Mouse (Mus musculus): ENCODE measurements around the gene Carmil3.

Carmil3 gene

GRCm38 (mm10) chr14:55495509-55496240 lies 5.2 kb downstream of the Carmil3 start:
- DNase-seq: no peak

GRCm38 (mm10) chr14:55496761-55497448 lies 6.5 kb downstream of the Carmil3 start:
- no peak for DNase-seq

GRCm38 (mm10) chr14:55497449-55497821 lies 7.0 kb downstream of the Carmil3 start:
- peak; percentile 87 for DNase-seq

DNA sequence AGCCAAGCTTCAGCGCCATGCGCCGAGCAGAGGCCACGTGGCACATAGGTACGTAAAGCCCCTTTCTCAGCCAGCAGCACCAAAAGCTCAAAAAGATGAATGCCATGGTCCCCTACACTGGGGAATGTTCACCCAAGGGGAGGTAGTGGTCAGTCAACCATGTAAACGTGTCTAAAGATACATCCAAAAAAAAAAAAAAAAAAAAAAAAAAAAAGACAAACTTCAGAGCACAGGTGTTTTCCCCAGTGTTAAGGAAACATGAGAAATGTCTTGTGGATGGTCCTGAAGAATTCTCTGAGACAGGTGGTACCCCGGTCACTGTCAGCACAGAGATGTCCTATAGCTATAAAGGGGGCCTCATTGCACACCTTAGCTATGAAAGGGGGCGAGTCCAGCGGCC lies 15.2 kb downstream of the Carmil3 start:
- DNase-seq: no peak

- no peak for DNase-seq
Observed at GRCm38 (mm10) chr14:55507801-55508200, 17.4 kb downstream of the Carmil3 start.

DNA sequence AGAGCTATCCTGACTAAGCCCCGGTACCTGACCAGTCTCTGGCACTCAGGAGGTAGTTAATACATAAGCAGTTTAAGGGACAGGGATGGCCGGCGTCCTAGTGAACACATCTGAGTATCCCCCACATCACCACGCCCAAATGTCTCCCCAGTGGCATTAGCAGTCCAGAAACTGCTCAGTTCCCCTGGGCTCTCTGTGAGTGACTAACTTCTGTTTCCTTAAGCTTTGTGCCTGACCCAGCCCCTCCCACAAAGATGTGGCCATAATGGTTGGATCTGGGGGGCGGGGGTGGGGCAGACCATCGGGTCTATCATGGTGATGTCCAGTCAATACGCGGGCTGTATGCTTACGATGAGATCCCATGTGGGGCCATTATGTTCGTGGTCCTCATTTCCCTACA lies 19.1 kb downstream of the Carmil3 start:
- DNase-seq: no peak

- DNase-seq: no peak
Observed at GRCm38 (mm10) chr14:55510125-55510731, 19.8 kb downstream of the Carmil3 start, which contains the start of gene Cpne6. Cpne6 (plus strand) TSS chr14:55510445.

DNA sequence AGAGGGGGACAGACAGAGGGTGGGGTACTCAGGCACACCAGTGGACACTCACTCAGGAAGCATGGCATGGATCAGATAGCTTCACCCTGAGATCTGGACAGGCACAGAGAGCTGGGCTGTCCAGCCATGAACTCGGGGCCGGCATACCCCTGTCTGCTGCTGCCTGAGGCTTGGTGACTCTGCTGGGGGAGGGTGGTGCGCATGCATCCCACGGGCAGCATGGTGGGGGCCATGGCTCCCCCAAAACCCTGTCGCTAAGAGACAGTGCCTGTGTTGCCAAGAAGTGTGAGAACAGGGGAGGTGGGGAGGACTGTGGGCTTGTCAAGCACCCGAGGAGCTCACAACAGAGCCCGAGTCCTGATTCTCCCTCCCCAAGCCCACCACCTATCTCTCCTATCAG lies 20.6 kb downstream of the Carmil3 start:
- DNase-seq: no peak

GRCm38 (mm10) chr14:55513927-55514326 lies 23.5 kb downstream of the Carmil3 start:
- DNase-seq: no peak

DNA sequence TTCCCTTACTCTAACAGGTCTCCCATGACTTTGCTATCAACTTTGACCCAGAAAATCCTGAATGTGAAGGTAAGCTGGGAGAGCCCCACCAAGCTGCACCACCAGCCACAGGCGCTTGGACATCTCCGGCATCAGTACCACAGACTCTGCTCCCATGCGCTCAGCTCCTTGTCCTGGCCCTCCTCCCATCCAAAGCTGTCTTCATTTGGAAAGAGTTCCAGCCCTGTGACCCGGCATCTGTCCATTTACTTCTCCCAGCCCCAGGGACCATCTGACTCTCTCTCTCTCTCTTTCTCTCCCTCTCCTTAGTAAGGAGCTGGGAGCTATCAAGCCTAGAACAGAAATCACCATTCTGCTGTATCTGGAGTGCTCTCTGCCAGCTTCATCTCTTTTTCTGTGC lies 25.4 kb downstream of the Carmil3 start:
- no peak for DNase-seq

DNA sequence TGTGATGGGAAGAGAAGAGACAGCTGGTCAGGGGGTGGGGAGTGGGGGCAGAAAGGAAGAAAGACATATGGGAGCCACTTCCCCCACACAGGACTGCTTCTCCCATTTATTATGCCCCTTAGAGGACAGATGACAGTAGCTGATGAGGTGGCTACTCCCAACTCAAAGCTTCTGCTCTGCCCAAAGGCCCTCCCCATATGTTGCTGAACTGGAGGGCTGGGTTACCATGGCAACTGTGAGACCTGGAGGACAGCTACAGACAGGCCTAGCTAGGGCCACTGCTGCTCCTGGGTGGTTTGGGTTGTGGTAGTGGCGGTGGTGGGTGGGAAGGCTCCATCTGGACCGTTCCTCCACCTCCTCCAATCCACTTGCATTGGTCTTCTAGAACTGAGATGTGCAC lies 28.4 kb downstream of the Carmil3 start:
- DNase-seq: no peak

GRCm38 (mm10) chr14:55519604-55520003 lies 29.2 kb downstream of the Carmil3 start:
- no peak for DNase-seq

DNA sequence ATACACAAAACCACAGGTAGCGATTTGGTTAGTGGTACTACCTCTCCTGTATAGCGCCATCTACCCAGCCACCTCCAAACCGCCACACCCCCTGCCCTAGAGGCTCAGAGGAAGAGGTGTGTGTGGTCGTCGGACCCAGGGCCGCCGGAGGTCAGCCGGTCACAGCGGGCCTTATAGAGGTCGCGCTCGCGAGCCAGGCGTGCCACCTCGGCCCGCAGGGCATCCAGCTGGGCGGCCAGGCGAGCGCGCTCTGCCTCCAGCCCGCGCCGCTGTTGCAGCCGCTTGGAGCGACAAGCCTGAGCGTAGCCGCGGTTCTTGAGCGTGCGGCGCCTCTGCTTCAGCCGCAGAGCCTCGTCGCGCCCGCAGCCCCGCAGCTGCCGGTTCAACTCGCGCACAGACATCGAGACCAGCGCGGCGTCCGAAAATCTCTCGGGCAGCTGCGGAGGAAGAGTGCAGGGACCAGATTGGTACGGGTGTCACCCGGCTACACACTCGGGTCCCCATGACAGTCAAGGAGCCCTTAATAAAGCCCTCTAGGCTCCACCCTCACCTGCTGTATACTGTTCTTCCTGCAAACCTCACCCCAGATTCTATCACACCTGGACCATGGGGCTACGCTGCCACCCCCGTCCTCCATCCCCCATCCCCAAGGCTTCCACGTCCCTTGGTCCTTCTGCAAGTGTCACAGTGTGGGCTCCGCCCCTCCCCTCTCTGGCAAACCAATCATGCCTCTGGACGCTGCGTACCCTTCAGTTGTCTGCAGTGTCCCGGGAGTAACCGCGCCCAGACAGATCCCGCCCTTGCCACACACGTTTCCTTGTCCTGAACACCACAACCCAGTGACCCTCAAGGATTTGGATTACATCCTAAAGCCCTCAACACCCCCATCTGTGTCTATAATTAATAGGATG lies 30.3 kb downstream of the Carmil3 start:
- no peak for DNase-seq

DNA sequence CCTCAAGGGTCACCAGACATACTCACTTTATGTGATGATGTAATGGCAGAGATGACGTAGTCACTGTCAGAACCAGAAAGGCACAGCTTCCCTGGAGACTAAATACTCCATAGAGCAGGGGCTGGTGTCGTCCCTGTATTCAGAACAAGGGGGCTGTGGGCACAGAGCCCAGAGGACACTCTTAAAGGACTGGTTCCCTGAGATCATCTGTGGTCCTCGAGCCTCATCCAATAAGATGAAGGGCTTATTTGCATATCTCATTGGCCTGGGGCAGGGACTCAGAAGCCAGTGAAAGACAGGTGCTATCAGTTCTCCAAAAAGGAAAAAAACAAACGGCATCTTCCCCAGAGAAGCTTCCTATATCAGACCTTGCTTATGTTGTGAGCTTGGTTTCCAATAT lies 33.6 kb downstream of the Carmil3 start:
- DNase-seq: no peak

DNA sequence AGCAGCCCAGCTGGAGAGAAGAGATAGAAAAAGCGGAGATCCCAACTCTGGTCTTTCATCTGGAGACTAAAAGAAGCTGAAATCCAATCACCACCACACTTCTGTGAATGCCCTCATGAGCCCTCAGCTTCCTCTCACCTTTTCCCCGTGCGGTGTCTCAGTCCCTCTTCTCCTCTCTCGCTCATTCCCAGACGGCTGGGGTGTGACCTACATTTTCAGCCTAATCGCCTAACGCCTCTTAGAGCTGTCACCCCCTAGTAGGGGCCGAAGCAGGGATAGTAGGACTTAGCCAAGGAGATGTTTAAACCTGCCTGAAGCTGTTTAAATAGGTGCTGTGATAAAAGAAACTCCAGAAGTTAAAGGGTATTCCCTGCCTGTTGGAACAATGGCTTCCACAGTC lies 34.3 kb downstream of the Carmil3 start, which contains the start of gene Nrl:
Gene Nrl, minus strand, starts transcription at position 197 of the 400 bp plus-strand sequence.
- DNase-seq: no peak

DNA sequence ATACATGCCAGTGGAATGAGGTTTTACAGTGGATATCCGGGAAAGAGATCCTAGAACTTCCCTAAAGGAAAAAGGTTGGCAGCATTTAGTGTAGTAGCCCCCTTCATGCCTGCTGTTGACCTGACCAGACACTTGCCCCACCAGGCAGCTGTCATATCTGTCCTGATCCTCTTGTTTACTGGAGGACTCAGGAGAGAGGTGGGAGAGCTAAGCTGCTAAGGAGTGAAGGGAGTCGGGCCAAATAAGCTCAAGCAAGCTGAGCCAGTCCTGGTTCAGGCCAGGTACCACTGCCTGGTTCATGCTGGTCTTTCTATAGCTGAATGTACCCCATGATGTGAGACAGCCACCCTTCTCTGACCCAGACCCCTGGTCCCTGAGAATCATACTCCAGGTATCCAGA lies 36.2 kb downstream of the Carmil3 start:
- no peak for DNase-seq

DNA sequence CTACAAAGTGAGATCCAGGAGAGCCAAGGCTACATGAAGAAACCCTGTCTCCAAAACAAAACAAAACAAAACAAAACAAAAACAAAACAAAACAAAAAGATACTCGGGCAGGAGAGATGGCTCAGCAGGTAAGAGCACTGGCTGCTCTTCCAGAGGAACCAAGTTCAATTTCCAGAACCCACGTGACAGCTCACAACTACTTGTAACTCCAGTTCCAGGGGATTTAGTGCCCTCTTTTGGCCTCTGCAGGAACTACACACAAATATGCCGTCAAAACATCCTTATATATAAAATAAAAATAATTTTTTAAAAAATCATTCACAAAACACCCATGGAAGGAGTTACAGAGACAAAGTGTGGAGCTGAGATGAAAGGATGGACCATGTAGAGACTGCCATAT lies 37.5 kb downstream of the Carmil3 start:
- peak; percentile 30 for DNase-seq

DNA sequence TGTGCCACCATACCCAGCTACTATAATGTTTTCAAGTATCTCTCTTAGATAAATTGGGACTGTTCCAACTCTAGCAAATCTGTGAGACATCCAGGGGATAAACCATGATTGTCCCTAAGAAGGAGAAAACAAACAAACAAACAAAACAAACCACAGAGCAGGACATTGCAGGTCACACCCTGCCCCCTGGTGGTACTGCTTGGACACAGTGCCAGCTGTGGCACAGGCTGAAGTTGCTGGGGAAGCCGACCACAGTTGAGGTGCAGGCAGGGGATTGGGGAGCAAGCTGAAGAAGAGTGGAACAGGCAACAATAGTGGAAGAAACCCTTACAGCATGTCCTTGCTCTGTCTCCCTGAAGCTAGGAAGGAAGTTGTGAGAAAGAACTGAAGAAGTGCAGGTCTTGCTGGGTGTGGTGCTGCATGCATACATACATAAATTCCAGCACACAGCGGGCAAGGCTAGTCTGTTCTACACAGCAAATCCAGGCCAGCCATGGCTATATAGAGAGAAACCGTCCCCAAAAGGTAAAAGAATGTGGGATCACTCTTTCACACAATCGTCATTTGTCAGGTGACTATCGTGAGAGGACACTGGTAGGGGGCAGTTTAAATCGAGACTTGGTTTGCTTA lies 45.8 kb downstream of the Carmil3 start:
- peak; percentile 41 for DNase-seq

- peak; percentile 38 for DNase-seq
Observed at GRCm38 (mm10) chr14:55540067-55540786, 49.8 kb downstream of the Carmil3 start, which contains the start of gene Pck2. Pck2 (plus strand) TSS chr14:55540266.

DNA sequence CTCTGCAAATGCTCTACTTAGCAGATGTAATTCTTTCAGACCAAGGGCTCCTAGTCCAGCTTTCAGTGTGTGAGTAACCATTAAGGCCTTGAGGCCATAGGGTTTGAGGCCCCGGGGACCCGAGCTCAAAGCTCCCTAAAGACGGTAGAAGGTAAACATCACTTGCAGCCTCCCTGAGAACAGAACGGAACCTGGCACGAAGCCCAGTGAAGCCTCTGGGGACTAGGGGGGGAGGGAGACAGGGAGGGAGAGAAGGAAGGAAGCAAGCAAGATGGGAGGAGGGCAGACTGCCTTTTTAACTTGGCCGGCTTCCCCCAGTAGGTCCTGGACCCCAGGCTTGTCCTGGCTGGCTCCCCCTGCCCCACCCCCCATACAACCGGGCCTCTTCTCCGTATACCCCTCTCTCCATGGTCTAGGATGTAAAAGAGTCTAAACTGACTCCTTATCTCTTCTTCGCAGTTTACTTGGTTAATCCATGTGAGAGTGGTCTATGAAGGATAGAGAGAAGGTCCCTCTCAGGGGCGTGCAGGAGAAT lies 50.4 kb downstream of the Carmil3 start:
- peak; percentile 45 for DNase-seq

GRCm38 (mm10) chr14:55542268-55542667 lies 51.8 kb downstream of the Carmil3 start:
- no peak for DNase-seq

All from thymus, postnatal 25 days (tissue).